Mouse (Mus musculus): ENCODE results near the gene Ccdc15. TPM values are rescaled to one million over a fixed set of nuclear protein-coding genes. Genes with fewer than 3 reads are reported as not detected.

The Ccdc15 gene
- polyA plus RNA-seq, 2 experiments = 3.3 to 6.4 TPM

- H3K36me3 ChIP-seq (ENCODE audit: control insufficient read depth, insufficient read depth, low read length) = no peaks in the 10 kb centered on the region
- H3K27ac ChIP-seq (replicated peaks; ENCODE audit: low read depth, low read length) = no peak overlapping the region
- no peaks in the 10 kb centered on the region for H3K9me3 ChIP-seq (ENCODE audit: control insufficient read depth, low read length)
- H3K9ac ChIP-seq (ENCODE audit: low read depth, low read length, severe bottlenecking) = no peak overlapping the region
- no peaks in the 10 kb centered on the region for H3K27me3 ChIP-seq (ENCODE audit: control insufficient read depth, insufficient read depth, low read length)
- ATAC-seq (ENCODE audit: low FRiP score, low read depth) (no peak), DNase-seq (ENCODE audit: low spot score) (no peak)
- H3K4me2 ChIP-seq (replicated peaks; ENCODE audit: low read depth, low read length, severe bottlenecking) = no peak overlapping the region
- H3K4me3 ChIP-seq (replicated peaks; ENCODE audit: low read length) = no peak overlapping the region
- no peaks in the 10 kb centered on the region for H3K4me1 ChIP-seq (ENCODE audit: control insufficient read depth, insufficient read depth, low read length)
- no peak for TF ChIP-seq POLR2A (IDR thresholded peaks at IDR 0.05; ENCODE audit: borderline replicate concordance, extremely low read depth, insufficient read depth, insufficient read length)
- WGBS = 71% methylated on average over 1 of the region's 1 CpGs
Observed at GRCm38 (mm10) chr9:37244600-37244999, 103.6 kb downstream of the Ccdc15 start.

- Histone ChIP-seq H3K9ac (ENCODE audit: low read depth, low read length, severe bottlenecking) (no peak overlapping the region), H3K4me3 (replicated peaks; ENCODE audit: low read length) (no peak overlapping the region), H3K27me3 (ENCODE audit: control insufficient read depth, insufficient read depth, low read length) (no peaks in the 10 kb centered on the region), H3K4me2 (replicated peaks; ENCODE audit: low read depth, low read length, severe bottlenecking) (no peak overlapping the region), H3K36me3 (ENCODE audit: control insufficient read depth, insufficient read depth, low read length) (no peaks in the 10 kb centered on the region), H3K9me3 (ENCODE audit: control insufficient read depth, low read length) (no peaks in the 10 kb centered on the region), H3K4me1 (ENCODE audit: control insufficient read depth, insufficient read depth, low read length) (no peaks in the 10 kb centered on the region), H3K27ac (replicated peaks; ENCODE audit: low read depth, low read length) (no peak overlapping the region)
- ATAC-seq (ENCODE audit: low FRiP score, low read depth) = no peak
- DNase-seq (ENCODE audit: low spot score) = no peak
- WGBS = 84% methylated on average over 3 of the region's 3 CpGs
- no peak for TF ChIP-seq POLR2A (IDR thresholded peaks at IDR 0.05; ENCODE audit: borderline replicate concordance, extremely low read depth, insufficient read depth, insufficient read length)
Observed at GRCm38 (mm10) chr9:37242764-37243163, 105.5 kb downstream of the Ccdc15 start.

GRCm38 (mm10) chr9:37235951-37236737 lies 112.1 kb downstream of the Ccdc15 start:
- DNase-seq (ENCODE audit: low spot score) = no peak

GRCm38 (mm10) chr9:37232201-37233195 lies 115.7 kb downstream of the Ccdc15 start:
- H3K4me3 ChIP-seq (replicated peaks; ENCODE audit: low read length) = no peak overlapping the region
- ATAC-seq (ENCODE audit: low FRiP score, low read depth) = no peak
- 0 out of 2 replicates have a peak, but pooled peaks cover 3% of the 10 kb centered on the region for H3K27me3 ChIP-seq (ENCODE audit: control insufficient read depth, insufficient read depth, low read length)
- H3K9me3 ChIP-seq (ENCODE audit: control insufficient read depth, low read length) = no peaks in the 10 kb centered on the region
- no peak for DNase-seq (ENCODE audit: low spot score)
- no peak overlapping the region for H3K4me2 ChIP-seq (replicated peaks; ENCODE audit: low read depth, low read length, severe bottlenecking)
- TF ChIP-seq POLR2A (IDR thresholded peaks at IDR 0.05; ENCODE audit: borderline replicate concordance, extremely low read depth, insufficient read depth, insufficient read length) = no peak
- no peak overlapping the region for H3K9ac ChIP-seq (ENCODE audit: low read depth, low read length, severe bottlenecking)
- H3K36me3 ChIP-seq (ENCODE audit: control insufficient read depth, insufficient read depth, low read length) = no peaks in the 10 kb centered on the region; the same call in 1 of the 2 replicates
- H3K4me1 ChIP-seq (ENCODE audit: control insufficient read depth, insufficient read depth, low read length) = no peaks in the 10 kb centered on the region
- H3K27ac ChIP-seq (replicated peaks; ENCODE audit: low read depth, low read length) = no peak overlapping the region
- 62% methylated on average over 22 of the region's 22 CpGs for whole genome bisulfite sequencing

More at GRCm38 (mm10) chr9:37235951-37236737, 112.1 kb downstream of the Ccdc15 start:
- WGBS = 71% methylated on average over 4 of the region's 4 CpGs
- 0 out of 2 replicates have a peak, but pooled peaks cover 2% of the 10 kb centered on the region for H3K27me3 ChIP-seq (ENCODE audit: control insufficient read depth, insufficient read depth, low read length)
- no peak overlapping the region for H3K4me2 ChIP-seq (replicated peaks; ENCODE audit: low read depth, low read length, severe bottlenecking)
- H3K9me3 ChIP-seq (ENCODE audit: control insufficient read depth, low read length) = no peaks in the 10 kb centered on the region
- TF ChIP-seq POLR2A (IDR thresholded peaks at IDR 0.05; ENCODE audit: borderline replicate concordance, extremely low read depth, insufficient read depth, insufficient read length) = no peak
- no peak overlapping the region for H3K9ac ChIP-seq (ENCODE audit: low read depth, low read length, severe bottlenecking)
- no peaks in the 10 kb centered on the region for H3K4me1 ChIP-seq (ENCODE audit: control insufficient read depth, insufficient read depth, low read length)
- ATAC-seq (ENCODE audit: low FRiP score, low read depth) = no peak
- no peak overlapping the region for H3K27ac ChIP-seq (replicated peaks; ENCODE audit: low read depth, low read length)
- H3K36me3 ChIP-seq (ENCODE audit: control insufficient read depth, insufficient read depth, low read length) = no peaks in the 10 kb centered on the region; the same call in 1 of the 2 replicates
- no peak overlapping the region for H3K4me3 ChIP-seq (replicated peaks; ENCODE audit: low read length)

All from limb, embryonic 14.5 days (tissue).